Mouse (Mus musculus): ENCODE results near the gene Nme6.

GRCm38 (mm10) chr9:109877666-109878065, 45.1 kb downstream of the Nme6 start:
- TF ChIP-seq GATA1 (IDR thresholded peaks at IDR 0.05; ENCODE audit: borderline replicate concordance, low read length) (no peak), FLI1 (IDR thresholded peaks at IDR 0.05; ENCODE audit: low read length) (no peak)

All from megakaryocyte, embryonic 14.5 days (primary cell).